Mouse (Mus musculus): ENCODE data around the gene Hdhd3. TPM values are rescaled to one million over a fixed set of nuclear protein-coding genes. Genes with fewer than 3 reads are reported as not detected.

Hdhd3 gene
- polyA plus RNA-seq, 1 experiment from 2014 or later = 10.1 TPM

GRCm38 (mm10) chr4:62525489-62525811 is 22.2 kb upstream of the Hdhd3 start:
- Histone ChIP-seq H3K36me3 (replicated peaks; ENCODE audit: control insufficient read depth, insufficient read depth, low read depth, low read length) (no peaks in the 10 kb centered on the region), H3K9ac (replicated peaks; ENCODE audit: low read length) (no peak overlapping the region), H3K27me3 (ENCODE audit: control insufficient read depth, insufficient read depth, low read length) (no peaks in the 10 kb centered on the region), H3K27ac (replicated peaks; ENCODE audit: low read depth, low read length) (no peak overlapping the region), H3K4me2 (ENCODE audit: low read depth, low read length) (peak overlapping the region; percentile 27; the same call in 1 of the 2 replicates), H3K4me1 (ENCODE audit: control insufficient read depth, insufficient read depth, low read length) (peaks cover 2% of the 10 kb centered on the region), H3K4me3 (ENCODE audit: low read depth, low read length) (peak overlapping the region; percentile 79), H3K9me3 (replicated peaks; ENCODE audit: control insufficient read depth, low read length) (no peaks in the 10 kb centered on the region)
- ATAC-seq (replicated peaks; ENCODE audit: insufficient number of reproducible peaks, low FRiP score, low TSS enrichment, low read depth) (no peak), DNase-seq (ENCODE audit: low spot score) (no peak)
- 2% methylated on average over 10 of the region's 10 CpGs for WGBS

GRCm38 (mm10) chr4:62524651-62525488 is 21.6 kb upstream of the Hdhd3 start, which contains the start of the genes Pole3 and 4933430I17Rik:
Pole3 (minus strand) TSS chr4:62525068.
4933430I17Rik (plus strand) TSS chr4:62525369.
- H3K9ac ChIP-seq (replicated peaks; ENCODE audit: low read length) = peak within 1 kb of the TSS; percentile 85
- H3K4me2 ChIP-seq (ENCODE audit: low read depth, low read length) = peak within 1 kb of the TSS; percentile 83
- no peaks in the 10 kb centered on the region for H3K9me3 ChIP-seq (replicated peaks; ENCODE audit: control insufficient read depth, low read length)
- ATAC-seq (replicated peaks; ENCODE audit: insufficient number of reproducible peaks, low FRiP score, low TSS enrichment, low read depth) = peak; percentile 99
- no peaks in the 10 kb centered on the region for H3K36me3 ChIP-seq (replicated peaks; ENCODE audit: control insufficient read depth, insufficient read depth, low read depth, low read length)
- peaks cover 2% of the 10 kb centered on the region for H3K4me1 ChIP-seq (ENCODE audit: control insufficient read depth, insufficient read depth, low read length)
- under 1% methylated on average over 59 of the region's 59 CpGs for WGBS
- H3K4me3 ChIP-seq (ENCODE audit: low read depth, low read length) = peak within 1 kb of the TSS; percentile 79
- H3K27me3 ChIP-seq (ENCODE audit: control insufficient read depth, insufficient read depth, low read length) = no peaks in the 10 kb centered on the region
- peak within 1 kb of the TSS; percentile 87 for H3K27ac ChIP-seq (replicated peaks; ENCODE audit: low read depth, low read length)
- DNase-seq (ENCODE audit: low spot score) = peak; percentile 99

- 91% methylated on average over 2 of the region's 2 CpGs for WGBS
- Histone ChIP-seq H3K9ac (replicated peaks; ENCODE audit: low read length) (no peak overlapping the region), H3K4me1 (ENCODE audit: control insufficient read depth, insufficient read depth, low read length) (peaks cover 6% of the 10 kb centered on the region), H3K27ac (replicated peaks; ENCODE audit: low read depth, low read length) (no peak overlapping the region), H3K27me3 (ENCODE audit: control insufficient read depth, insufficient read depth, low read length) (no peaks in the 10 kb centered on the region), H3K9me3 (replicated peaks; ENCODE audit: control insufficient read depth, low read length) (no peaks in the 10 kb centered on the region), H3K4me3 (ENCODE audit: low read depth, low read length) (no peak overlapping the region), H3K4me2 (ENCODE audit: low read depth, low read length) (no peak overlapping the region), H3K36me3 (replicated peaks; ENCODE audit: control insufficient read depth, insufficient read depth, low read depth, low read length) (no peaks in the 10 kb centered on the region)
- DNase-seq (ENCODE audit: low spot score) (no peak), ATAC-seq (replicated peaks; ENCODE audit: insufficient number of reproducible peaks, low FRiP score, low TSS enrichment, low read depth) (no peak)
Observed at GRCm38 (mm10) chr4:62520892-62521400, 17.7 kb upstream of the Hdhd3 start.

- Histone ChIP-seq H3K4me2 (ENCODE audit: low read depth, low read length) (peak within 1 kb of the TSS; percentile 49), H3K4me1 (ENCODE audit: control insufficient read depth, insufficient read depth, low read length) (peaks cover 6% of the 10 kb centered on the region), H3K27me3 (ENCODE audit: control insufficient read depth, insufficient read depth, low read length) (no peaks in the 10 kb centered on the region), H3K9ac (replicated peaks; ENCODE audit: low read length) (peak within 1 kb of the TSS; percentile 59), H3K36me3 (replicated peaks; ENCODE audit: control insufficient read depth, insufficient read depth, low read depth, low read length) (no peaks in the 10 kb centered on the region), H3K4me3 (ENCODE audit: low read depth, low read length) (peak within 1 kb of the TSS; percentile 54), H3K9me3 (replicated peaks; ENCODE audit: control insufficient read depth, low read length) (no peaks in the 10 kb centered on the region), H3K27ac (replicated peaks; ENCODE audit: low read depth, low read length) (peak within 1 kb of the TSS; percentile 29)
- DNase-seq (ENCODE audit: low spot score) (peak; percentile 89), ATAC-seq (replicated peaks; ENCODE audit: insufficient number of reproducible peaks, low FRiP score, low TSS enrichment, low read depth) (peak; percentile 87)
- 0% methylated on average over 37 of the region's 37 CpGs for WGBS
Observed at GRCm38 (mm10) chr4:62519849-62520233, 16.6 kb upstream of the Hdhd3 start, which contains the start of gene Alad. Alad (minus strand) TSS chr4:62519918.

- 2% methylated on average over 26 of the region's 26 CpGs for WGBS
- Histone ChIP-seq H3K27me3 (ENCODE audit: control insufficient read depth, insufficient read depth, low read length) (no peaks in the 10 kb centered on the region), H3K36me3 (replicated peaks; ENCODE audit: control insufficient read depth, insufficient read depth, low read depth, low read length) (no peaks in the 10 kb centered on the region), H3K4me3 (ENCODE audit: low read depth, low read length) (peak overlapping the region; percentile 54), H3K9me3 (replicated peaks; ENCODE audit: control insufficient read depth, low read length) (no peaks in the 10 kb centered on the region), H3K4me2 (ENCODE audit: low read depth, low read length) (peak overlapping the region; percentile 49), H3K27ac (replicated peaks; ENCODE audit: low read depth, low read length) (peak overlapping the region; percentile 29), H3K4me1 (ENCODE audit: control insufficient read depth, insufficient read depth, low read length) (peaks cover 6% of the 10 kb centered on the region), H3K9ac (replicated peaks; ENCODE audit: low read length) (peak overlapping the region; percentile 59)
- ATAC-seq (replicated peaks; ENCODE audit: insufficient number of reproducible peaks, low FRiP score, low TSS enrichment, low read depth) (no peak; the same call in 1 of the 2 replicates), DNase-seq (ENCODE audit: low spot score) (no peak)
Observed at GRCm38 (mm10) chr4:62519122-62519848, 16.0 kb upstream of the Hdhd3 start.

- 46% methylated on average over 13 of the region's 13 CpGs for WGBS
- peak overlapping the region; percentile 54 for H3K4me3 ChIP-seq (ENCODE audit: low read depth, low read length)
- no peaks in the 10 kb centered on the region for H3K36me3 ChIP-seq (replicated peaks; ENCODE audit: control insufficient read depth, insufficient read depth, low read depth, low read length)
- peak overlapping the region; percentile 59 for H3K9ac ChIP-seq (replicated peaks; ENCODE audit: low read length)
- DNase-seq (ENCODE audit: low spot score) (no peak), ATAC-seq (replicated peaks; ENCODE audit: insufficient number of reproducible peaks, low FRiP score, low TSS enrichment, low read depth) (no peak)
- no peaks in the 10 kb centered on the region for H3K9me3 ChIP-seq (replicated peaks; ENCODE audit: control insufficient read depth, low read length)
- no peak overlapping the region for H3K27ac ChIP-seq (replicated peaks; ENCODE audit: low read depth, low read length)
- no peaks in the 10 kb centered on the region for H3K27me3 ChIP-seq (ENCODE audit: control insufficient read depth, insufficient read depth, low read length)
- H3K4me1 ChIP-seq (ENCODE audit: control insufficient read depth, insufficient read depth, low read length) = peaks cover 4% of the 10 kb centered on the region
- peak overlapping the region; percentile 49 for H3K4me2 ChIP-seq (ENCODE audit: low read depth, low read length)
Observed at GRCm38 (mm10) chr4:62518416-62519121, 15.3 kb upstream of the Hdhd3 start.

GRCm38 (mm10) chr4:62517538-62518415 is 14.5 kb upstream of the Hdhd3 start:
- Histone ChIP-seq H3K27ac (replicated peaks; ENCODE audit: low read depth, low read length) (no peak overlapping the region), H3K4me1 (ENCODE audit: control insufficient read depth, insufficient read depth, low read length) (peaks cover 4% of the 10 kb centered on the region)
- WGBS = 73% methylated on average over 10 of the region's 10 CpGs

More at GRCm38 (mm10) chr4:62517538-62518415, 14.5 kb upstream of the Hdhd3 start:
- DNase-seq (ENCODE audit: low spot score) = no peak
- Histone ChIP-seq H3K9me3 (replicated peaks; ENCODE audit: control insufficient read depth, low read length) (no peaks in the 10 kb centered on the region), H3K36me3 (replicated peaks; ENCODE audit: control insufficient read depth, insufficient read depth, low read depth, low read length) (no peaks in the 10 kb centered on the region), H3K4me2 (ENCODE audit: low read depth, low read length) (no peak overlapping the region), H3K4me3 (ENCODE audit: low read depth, low read length) (no peak overlapping the region), H3K27me3 (ENCODE audit: control insufficient read depth, insufficient read depth, low read length) (no peaks in the 10 kb centered on the region), H3K9ac (replicated peaks; ENCODE audit: low read length) (no peak overlapping the region; the same call in 1 of the 2 replicates)
- ATAC-seq (replicated peaks; ENCODE audit: insufficient number of reproducible peaks, low FRiP score, low TSS enrichment, low read depth) = no peak
